Mouse (Mus musculus) lung, postnatal 0 days (tissue): ENCODE results near the gene Akap8.

Source experiments
- CTCF ChIP-seq: IDR thresholded peaks from 2 replicates; pipeline ENCODE4 v1.5.1; 2016; ENCODE audit warnings: antibody characterized with exemption, mild to moderate bottlenecking
- EP300 ChIP-seq: IDR thresholded peaks from 2 replicates; pipeline ENCODE4 v1.6.1; 2016; ENCODE audit warnings: antibody characterized with exemption, mild to moderate bottlenecking, control low read depth

GRCm38 (mm10) chr17:32263672-32264071, 57.4 kb downstream of the Akap8 start:
- TF ChIP-seq CTCF (no peak), EP300 (no peak)
